Mouse (Mus musculus): ENCODE results near the gene Plxnc1. TPM values are rescaled to one million over a fixed set of nuclear protein-coding genes. Genes with fewer than 3 reads are reported as not detected.
A peak's percentile ranks its signal among the peaks of the same experiment; 100 is the strongest.

Plxnc1 gene
- polyA plus RNA-seq, 1 experiment: 1.5 TPM

DNA sequence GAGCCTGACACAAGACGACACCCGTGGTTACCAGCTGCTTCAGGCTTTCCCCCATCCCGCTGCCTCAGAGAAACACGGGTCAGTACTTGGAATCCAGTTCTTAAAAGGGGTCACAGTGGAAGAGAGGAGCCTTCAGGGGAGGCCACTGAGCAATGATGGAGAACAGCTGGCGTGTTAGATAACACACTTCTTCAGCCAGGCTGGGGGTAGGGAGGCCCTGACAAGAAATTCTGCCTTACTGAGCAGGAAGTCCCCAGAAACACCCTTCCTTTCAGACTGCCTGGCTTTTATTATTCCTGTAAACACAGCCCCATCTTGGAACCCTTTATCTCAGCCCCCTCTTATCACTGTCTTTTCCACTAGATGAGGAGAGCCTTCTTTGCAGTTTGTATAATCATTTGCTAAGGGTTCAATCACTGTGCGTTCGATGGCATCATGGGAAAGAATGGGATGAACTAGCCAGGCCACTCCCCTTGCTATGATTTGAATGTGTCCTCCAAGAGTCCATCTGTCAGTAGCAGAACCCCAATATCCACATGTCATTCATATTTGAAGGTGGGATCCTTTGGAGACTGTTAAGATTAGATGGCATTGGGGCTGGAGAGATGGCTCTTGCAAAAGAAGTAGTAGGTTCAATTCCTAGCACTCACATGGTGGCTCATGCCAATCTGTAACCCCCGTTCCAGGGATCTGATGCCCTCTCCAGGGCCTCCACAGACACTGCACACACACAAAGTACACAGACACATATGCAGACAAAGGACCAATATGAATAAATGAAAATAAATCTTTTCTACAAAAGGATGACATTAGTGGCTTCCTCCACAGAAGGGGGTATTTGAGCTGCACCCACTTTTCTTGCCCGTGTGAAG is 12.4 kb downstream of the Plxnc1 start:
- 41% methylated on average over 9 of the region's 9 CpGs for WGBS
- TF ChIP-seq POLR2A (IDR thresholded peaks at IDR 0.05; ENCODE audit: low read depth, low read length) (no peak), CTCF (conservative IDR thresholded peaks at IDR 0.05; ENCODE audit: insufficient read depth, insufficient read length, low read depth, low read length) (no peak)
- DNase-seq: peak; percentile 74
- no peak overlapping the region for H3K4me3 ChIP-seq (ENCODE audit: insufficient read depth, low read depth, low read length)
- no peaks in the 10 kb centered on the region for H3K27me3 ChIP-seq (replicated peaks; ENCODE audit: control insufficient read depth, insufficient read depth, low read length)
- H3K27ac ChIP-seq (ENCODE audit: insufficient read depth, low read depth, low read length): peak overlapping the region; percentile 55; the same call in 1 of the 2 replicates
- no peaks in the 10 kb centered on the region for H3K4me1 ChIP-seq (ENCODE audit: control insufficient read depth, insufficient read depth, low read length)
- H3K36me3 ChIP-seq (ENCODE audit: control insufficient read depth, insufficient read depth, low read length): no peaks in the 10 kb centered on the region

DNA sequence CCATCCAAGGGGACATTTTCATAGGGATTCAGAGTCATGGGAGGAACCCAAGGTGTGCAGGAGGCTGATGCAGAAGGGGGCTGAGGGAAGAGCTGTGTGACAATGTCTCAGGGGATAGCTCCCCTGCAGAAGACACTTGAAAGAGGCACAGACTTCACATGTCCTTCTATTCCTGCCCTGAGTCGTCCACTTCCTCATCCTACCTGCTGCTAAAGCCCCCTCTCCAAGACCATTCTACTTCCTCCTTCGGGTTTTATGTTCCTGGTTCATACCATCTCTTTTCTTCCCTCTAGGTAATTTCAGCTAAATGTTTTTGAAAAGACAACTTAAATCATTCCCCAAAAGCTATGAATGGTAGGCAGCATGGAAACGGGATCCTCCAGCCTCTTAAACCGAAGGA is 16.5 kb downstream of the Plxnc1 start:
- no peak overlapping the region for H3K27ac ChIP-seq (ENCODE audit: insufficient read depth, low read depth, low read length)
- H3K4me3 ChIP-seq (ENCODE audit: insufficient read depth, low read depth, low read length): no peak overlapping the region
- WGBS: 91% methylated on average over 4 of the region's 4 CpGs
- H3K27me3 ChIP-seq (replicated peaks; ENCODE audit: control insufficient read depth, insufficient read depth, low read length): no peaks in the 10 kb centered on the region
- no peaks in the 10 kb centered on the region for H3K4me1 ChIP-seq (ENCODE audit: control insufficient read depth, insufficient read depth, low read length)
- DNase-seq: no peak
- TF ChIP-seq CTCF (conservative IDR thresholded peaks at IDR 0.05; ENCODE audit: insufficient read depth, insufficient read length, low read depth, low read length) (no peak), POLR2A (IDR thresholded peaks at IDR 0.05; ENCODE audit: low read depth, low read length) (no peak)
- H3K36me3 ChIP-seq (ENCODE audit: control insufficient read depth, insufficient read depth, low read length): no peaks in the 10 kb centered on the region

DNA sequence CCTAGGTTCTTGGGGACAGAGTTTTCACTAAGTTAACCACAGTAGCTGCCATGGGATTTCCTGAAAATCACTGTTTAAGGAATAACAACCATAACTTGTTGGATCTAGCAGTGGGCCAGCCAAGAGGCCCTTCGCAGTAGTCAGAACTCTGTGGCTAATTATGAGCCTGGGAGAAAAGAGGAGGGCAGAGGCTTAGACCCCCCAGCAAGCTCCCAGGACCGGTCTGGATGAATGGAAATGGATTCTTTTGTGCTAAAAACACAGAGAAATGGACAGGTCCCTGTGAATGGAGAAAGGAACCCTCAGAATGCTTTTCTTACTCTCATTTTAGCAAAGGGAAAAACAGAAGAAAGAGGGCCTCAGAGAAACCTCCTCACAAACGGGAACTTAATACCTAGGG is 18.3 kb downstream of the Plxnc1 start:
- no peaks in the 10 kb centered on the region for H3K27me3 ChIP-seq (replicated peaks; ENCODE audit: control insufficient read depth, insufficient read depth, low read length)
- no peak overlapping the region for H3K4me3 ChIP-seq (ENCODE audit: insufficient read depth, low read depth, low read length)
- 63% methylated on average over 3 of the region's 3 CpGs for whole genome bisulfite sequencing
- no peaks in the 10 kb centered on the region for H3K4me1 ChIP-seq (ENCODE audit: control insufficient read depth, insufficient read depth, low read length)
- H3K27ac ChIP-seq (ENCODE audit: insufficient read depth, low read depth, low read length): no peak overlapping the region
- no peak for TF ChIP-seq CTCF (conservative IDR thresholded peaks at IDR 0.05; ENCODE audit: insufficient read depth, insufficient read length, low read depth, low read length)
- no peak for TF ChIP-seq POLR2A (IDR thresholded peaks at IDR 0.05; ENCODE audit: low read depth, low read length)
- DNase-seq: no peak
- H3K36me3 ChIP-seq (ENCODE audit: control insufficient read depth, insufficient read depth, low read length): no peaks in the 10 kb centered on the region

DNA sequence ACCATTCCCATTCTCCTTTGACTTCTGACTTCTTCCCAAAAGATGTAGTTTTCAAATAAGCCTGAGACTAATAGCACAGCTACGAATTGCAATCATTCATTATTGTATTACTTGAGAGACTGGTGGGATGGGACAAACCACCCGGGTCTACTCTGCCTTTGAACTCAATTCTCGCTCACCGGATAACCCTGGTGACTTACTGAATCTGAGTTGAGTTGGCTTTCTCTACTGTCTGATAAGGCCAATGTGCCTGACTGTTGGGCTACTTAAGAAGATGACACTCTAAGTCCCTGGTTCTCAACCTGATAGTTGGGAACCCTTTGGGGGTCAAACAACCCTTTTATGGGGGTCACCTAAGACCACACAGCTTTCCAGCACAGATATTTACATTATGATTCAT is 19.8 kb downstream of the Plxnc1 start:
- WGBS: 94% methylated on average over 4 of the region's 4 CpGs
- TF ChIP-seq POLR2A (IDR thresholded peaks at IDR 0.05; ENCODE audit: low read depth, low read length) (no peak), CTCF (conservative IDR thresholded peaks at IDR 0.05; ENCODE audit: insufficient read depth, insufficient read length, low read depth, low read length) (no peak)
- no peaks in the 10 kb centered on the region for H3K27me3 ChIP-seq (replicated peaks; ENCODE audit: control insufficient read depth, insufficient read depth, low read length)
- no peak overlapping the region for H3K27ac ChIP-seq (ENCODE audit: insufficient read depth, low read depth, low read length)
- no peaks in the 10 kb centered on the region for H3K4me1 ChIP-seq (ENCODE audit: control insufficient read depth, insufficient read depth, low read length)
- H3K36me3 ChIP-seq (ENCODE audit: control insufficient read depth, insufficient read depth, low read length): no peaks in the 10 kb centered on the region
- no peak for DNase-seq
- no peak overlapping the region for H3K4me3 ChIP-seq (ENCODE audit: insufficient read depth, low read depth, low read length)

DNA sequence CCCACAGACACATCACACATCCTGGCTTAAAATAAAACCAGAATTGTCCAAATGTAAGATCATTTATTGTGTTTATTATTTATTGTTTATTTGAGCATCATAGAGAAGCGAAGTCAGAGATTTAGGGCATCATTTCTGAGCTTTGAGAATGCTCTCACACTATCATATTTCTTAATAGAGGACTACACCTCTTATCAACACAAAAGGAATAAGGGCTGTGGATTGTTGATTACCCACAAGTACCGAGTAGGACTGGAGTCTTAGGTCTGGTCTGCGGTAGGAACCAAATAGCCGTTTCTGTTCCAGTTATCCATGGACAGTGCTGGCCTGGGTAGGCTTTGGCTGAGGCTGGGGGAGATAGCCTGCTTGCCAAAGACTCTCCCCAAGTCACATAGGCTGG is 20.2 kb downstream of the Plxnc1 start:
- no peak for DNase-seq
- 81% methylated on average over 4 of the region's 4 CpGs for WGBS
- H3K27ac ChIP-seq (ENCODE audit: insufficient read depth, low read depth, low read length): no peak overlapping the region
- no peak overlapping the region for H3K4me3 ChIP-seq (ENCODE audit: insufficient read depth, low read depth, low read length)
- no peaks in the 10 kb centered on the region for H3K36me3 ChIP-seq (ENCODE audit: control insufficient read depth, insufficient read depth, low read length)
- H3K27me3 ChIP-seq (replicated peaks; ENCODE audit: control insufficient read depth, insufficient read depth, low read length): no peaks in the 10 kb centered on the region
- TF ChIP-seq CTCF (conservative IDR thresholded peaks at IDR 0.05; ENCODE audit: insufficient read depth, insufficient read length, low read depth, low read length) (no peak), POLR2A (IDR thresholded peaks at IDR 0.05; ENCODE audit: low read depth, low read length) (no peak)
- no peaks in the 10 kb centered on the region for H3K4me1 ChIP-seq (ENCODE audit: control insufficient read depth, insufficient read depth, low read length)

DNA sequence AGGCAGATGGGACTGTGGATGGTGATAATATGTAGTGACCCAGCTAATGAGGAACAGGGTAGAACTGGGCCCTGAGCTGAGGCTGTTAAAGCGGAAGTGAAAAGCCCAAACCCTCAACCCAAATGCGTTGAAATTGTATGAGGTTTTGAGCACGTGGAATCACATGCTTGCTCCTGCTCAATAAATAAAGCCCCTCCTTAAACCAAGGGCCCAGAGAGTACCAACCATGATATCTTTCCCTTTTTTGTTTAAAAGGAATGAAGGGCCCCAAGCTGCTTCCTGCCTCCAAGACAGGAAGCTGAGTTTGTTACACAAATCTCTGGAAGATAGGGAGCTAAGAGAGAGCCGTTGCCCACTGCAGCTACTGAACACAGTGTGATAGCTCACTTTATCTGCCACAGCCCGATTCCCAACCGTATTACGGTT is 21.3 kb downstream of the Plxnc1 start:
- 70% methylated on average over 7 of the region's 7 CpGs for WGBS
- Histone ChIP-seq H3K27me3 (replicated peaks; ENCODE audit: control insufficient read depth, insufficient read depth, low read length) (no peaks in the 10 kb centered on the region), H3K36me3 (ENCODE audit: control insufficient read depth, insufficient read depth, low read length) (no peaks in the 10 kb centered on the region), H3K4me1 (ENCODE audit: control insufficient read depth, insufficient read depth, low read length) (no peaks in the 10 kb centered on the region), H3K4me3 (ENCODE audit: insufficient read depth, low read depth, low read length) (no peak overlapping the region), H3K27ac (ENCODE audit: insufficient read depth, low read depth, low read length) (no peak overlapping the region)
- DNase-seq: peak; percentile 7
- TF ChIP-seq POLR2A (IDR thresholded peaks at IDR 0.05; ENCODE audit: low read depth, low read length) (no peak), CTCF (conservative IDR thresholded peaks at IDR 0.05; ENCODE audit: insufficient read depth, insufficient read length, low read depth, low read length) (no peak)

DNA sequence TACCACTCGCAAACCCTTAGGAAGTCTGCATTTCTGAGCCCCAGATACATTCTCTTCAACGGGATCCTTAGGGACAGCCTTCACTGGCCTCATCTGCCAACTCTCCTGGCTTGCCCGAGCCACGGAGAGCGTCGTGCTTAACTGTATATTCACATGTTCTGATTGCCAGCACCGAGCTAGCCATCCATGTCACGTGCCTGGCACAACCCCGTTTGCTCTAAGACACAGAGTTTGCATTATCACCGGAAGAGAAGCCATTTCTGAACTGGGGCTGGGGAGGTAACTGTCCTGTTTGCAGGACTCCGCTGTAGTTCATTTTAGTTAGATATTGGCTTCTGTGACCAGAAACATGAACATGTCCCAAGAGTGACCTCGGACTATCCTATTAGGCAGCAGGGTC is 21.8 kb downstream of the Plxnc1 start:
- DNase-seq: no peak
- no peak for TF ChIP-seq CTCF (conservative IDR thresholded peaks at IDR 0.05; ENCODE audit: insufficient read depth, insufficient read length, low read depth, low read length)
- no peak for TF ChIP-seq POLR2A (IDR thresholded peaks at IDR 0.05; ENCODE audit: low read depth, low read length)
- Histone ChIP-seq H3K27ac (ENCODE audit: insufficient read depth, low read depth, low read length) (no peak overlapping the region), H3K4me3 (ENCODE audit: insufficient read depth, low read depth, low read length) (no peak overlapping the region), H3K4me1 (ENCODE audit: control insufficient read depth, insufficient read depth, low read length) (no peaks in the 10 kb centered on the region), H3K36me3 (ENCODE audit: control insufficient read depth, insufficient read depth, low read length) (no peaks in the 10 kb centered on the region), H3K27me3 (replicated peaks; ENCODE audit: control insufficient read depth, insufficient read depth, low read length) (no peaks in the 10 kb centered on the region)
- WGBS: 88% methylated on average over 12 of the region's 12 CpGs

Data from kidney, adult 2 months (tissue).